Mouse (Mus musculus) midbrain, embryonic 12.5 days (tissue): ENCODE results near the gene Orm2. TPM values are rescaled to one million over a fixed set of nuclear protein-coding genes. Genes with fewer than 3 reads are reported as not detected.

Experiments used
- ATAC-seq: fragments of 200-750 bp; cut with Nextera tagmentation; 2 replicates; pipeline ENCODE4 v1.8.0; 2017; ENCODE audit warnings: low read depth, moderate TSS enrichment, moderate library complexity; ENCODE audit not compliant: low FRiP score
- H3K27ac ChIP-seq: fragments of 300-500 bp; sonication (generic); replicated peaks from 2 replicates; pipeline ENCODE4 v1.5.1; 2016; ENCODE audit warnings: mild to moderate bottlenecking
- H3K27me3 ChIP-seq: fragments of 300-500 bp; sonication (generic); 2 replicates; pipeline ENCODE4 v1.6.1; 2016; ENCODE audit warnings: mild to moderate bottlenecking
- H3K36me3 ChIP-seq: fragments of 300-500 bp; sonication (generic); 2 replicates; pipeline ENCODE4 v1.6.1; 2016
- H3K4me1 ChIP-seq: fragments of 300-500 bp; sonication (generic); 2 replicates; pipeline ENCODE4 v1.6.1; 2016
- H3K4me2 ChIP-seq: fragments of 300-500 bp; sonication (generic); replicated peaks from 2 replicates; pipeline ENCODE4 v1.6.1; 2016; ENCODE audit warnings: mild to moderate bottlenecking, moderate library complexity
- H3K4me3 ChIP-seq: fragments of 300-500 bp; sonication (generic); 2 replicates; pipeline ENCODE4 v1.5.1; 2016; ENCODE audit warnings: mild to moderate bottlenecking
- H3K9ac ChIP-seq: fragments of 300-500 bp; sonication (generic); replicated peaks from 2 replicates; pipeline ENCODE4 v1.6.1; 2016; ENCODE audit warnings: mild to moderate bottlenecking, moderate library complexity
- H3K9me3 ChIP-seq: fragments of 300-500 bp; sonication (generic); 2 replicates; pipeline ENCODE4 v1.6.1; 2016; ENCODE audit warnings: mild to moderate bottlenecking
- WGBS: fragments of 180-500 bp; shearing (Covaris S2); methylation state at CpG from one replicate; pipeline ENCODE4 v1.1.7; 2016; 5-methylcytosine and 5-hydroxymethylcytosine counted together
- polyA plus RNA-seq: library from polyadenylated mRNA; unstranded; fragments of >200 nt; fragmentation: Nextera tagmentation; extraction: Ambion mirVana; gene quantifications from 2 replicates; pipeline ENCODE4 v1.2.1, GENCODE M21; 2016

Orm2 gene
- polyA plus RNA-seq, 1 experiment from 2014 or later = not detected

GRCm38 (mm10) chr4:63348524-63348923, 13.7 kb upstream of the Orm2 start:
- H3K9me3 ChIP-seq = no peaks in the 10 kb centered on the region
- no peaks in the 10 kb centered on the region for H3K36me3 ChIP-seq
- no peak for ATAC-seq
- H3K4me2 ChIP-seq = no peak overlapping the region
- no peaks in the 10 kb centered on the region for H3K4me1 ChIP-seq
- H3K9ac ChIP-seq = no peak overlapping the region
- H3K4me3 ChIP-seq = no peak overlapping the region
- H3K27me3 ChIP-seq = no peaks in the 10 kb centered on the region
- H3K27ac ChIP-seq = no peak overlapping the region
- 71% methylated on average over 6 of the region's 6 CpGs for WGBS

- Histone ChIP-seq H3K4me2 (no peak within 1 kb of the TSS), H3K4me1 (no peaks in the 10 kb centered on the region), H3K4me3 (no peak within 1 kb of the TSS), H3K27ac (no peak within 1 kb of the TSS), H3K9me3 (no peaks in the 10 kb centered on the region), H3K27me3 (no peaks in the 10 kb centered on the region), H3K36me3 (no peaks in the 10 kb centered on the region), H3K9ac (no peak within 1 kb of the TSS)
- no peak for ATAC-seq
- 83% methylated on average over 4 of the region's 4 CpGs for WGBS
Observed at GRCm38 (mm10) chr4:63355877-63356665, 6.2 kb upstream of the Orm2 start, which contains the start of gene Orm3. Gene Orm3, plus strand, starts transcription at chr4:63356162.

- H3K36me3 ChIP-seq = no peaks in the 10 kb centered on the region
- H3K4me1 ChIP-seq = no peaks in the 10 kb centered on the region
- ATAC-seq = no peak
- H3K27ac ChIP-seq = no peak overlapping the region
- 63% methylated on average over 2 of the region's 2 CpGs for WGBS
- no peak overlapping the region for H3K4me3 ChIP-seq
- H3K4me2 ChIP-seq = no peak overlapping the region
- H3K9ac ChIP-seq = no peak overlapping the region
- H3K9me3 ChIP-seq = no peaks in the 10 kb centered on the region
- no peaks in the 10 kb centered on the region for H3K27me3 ChIP-seq
Observed at GRCm38 (mm10) chr4:63356981-63357570, 5.2 kb upstream of the Orm2 start.

GRCm38 (mm10) chr4:63359861-63360260, 2.4 kb upstream of the Orm2 start:
- no peaks in the 10 kb centered on the region for H3K27me3 ChIP-seq
- 77% methylated on average over 6 of the region's 6 CpGs for WGBS
- ATAC-seq = no peak
- no peaks in the 10 kb centered on the region for H3K36me3 ChIP-seq
- no peak overlapping the region for H3K4me2 ChIP-seq
- no peak overlapping the region for H3K9ac ChIP-seq
- no peak overlapping the region for H3K4me3 ChIP-seq
- H3K4me1 ChIP-seq = no peaks in the 10 kb centered on the region
- no peak overlapping the region for H3K27ac ChIP-seq
- H3K9me3 ChIP-seq = no peaks in the 10 kb centered on the region

GRCm38 (mm10) chr4:63368577-63368976, 6.3 kb downstream of the Orm2 start:
- Histone ChIP-seq H3K9me3 (no peaks in the 10 kb centered on the region), H3K36me3 (peaks cover 48% of the 10 kb centered on the region), H3K27ac (no peak overlapping the region), H3K4me2 (no peak overlapping the region), H3K9ac (no peak overlapping the region), H3K4me3 (no peak overlapping the region), H3K4me1 (no peaks in the 10 kb centered on the region), H3K27me3 (no peaks in the 10 kb centered on the region)
- WGBS = 11% methylated on average over 4 of the region's 4 CpGs
- peak; percentile 73 for ATAC-seq

GRCm38 (mm10) chr4:63370897-63371296, 8.6 kb downstream of the Orm2 start:
- no peak for ATAC-seq
- Histone ChIP-seq H3K36me3 (peaks cover 71% of the 10 kb centered on the region), H3K9me3 (no peaks in the 10 kb centered on the region), H3K4me3 (no peak overlapping the region), H3K4me2 (no peak overlapping the region), H3K4me1 (no peaks in the 10 kb centered on the region), H3K9ac (no peak overlapping the region), H3K27ac (no peak overlapping the region), H3K27me3 (no peaks in the 10 kb centered on the region)
- 37% methylated on average over 7 of the region's 7 CpGs for WGBS

- no peak for ATAC-seq
- H3K4me1 ChIP-seq = no peaks in the 10 kb centered on the region
- no peaks in the 10 kb centered on the region for H3K9me3 ChIP-seq
- H3K9ac ChIP-seq = no peak overlapping the region
- no peak overlapping the region for H3K4me3 ChIP-seq
- H3K36me3 ChIP-seq = peaks cover 81% of the 10 kb centered on the region
- WGBS = 64% methylated on average over 3 of the region's 3 CpGs
- H3K27ac ChIP-seq = no peak overlapping the region
- H3K27me3 ChIP-seq = no peaks in the 10 kb centered on the region
- no peak overlapping the region for H3K4me2 ChIP-seq
Observed at GRCm38 (mm10) chr4:63371890-63372289, 9.6 kb downstream of the Orm2 start.

GRCm38 (mm10) chr4:63373404-63373803, 11.2 kb downstream of the Orm2 start:
- Histone ChIP-seq H3K27ac (no peak overlapping the region), H3K4me2 (no peak overlapping the region), H3K4me1 (no peaks in the 10 kb centered on the region), H3K9me3 (no peaks in the 10 kb centered on the region), H3K9ac (no peak overlapping the region), H3K36me3 (peaks cover 83% of the 10 kb centered on the region), H3K27me3 (no peaks in the 10 kb centered on the region), H3K4me3 (no peak overlapping the region)
- 92% methylated on average over 8 of the region's 8 CpGs for WGBS
- ATAC-seq = no peak

GRCm38 (mm10) chr4:63374331-63374730, 12.1 kb downstream of the Orm2 start:
- ATAC-seq = no peak
- H3K4me1 ChIP-seq = no peaks in the 10 kb centered on the region
- H3K4me2 ChIP-seq = no peak overlapping the region
- H3K36me3 ChIP-seq = peaks cover 85% of the 10 kb centered on the region
- H3K9ac ChIP-seq = no peak overlapping the region
- no peak overlapping the region for H3K4me3 ChIP-seq
- no peaks in the 10 kb centered on the region for H3K9me3 ChIP-seq
- no peak overlapping the region for H3K27ac ChIP-seq
- H3K27me3 ChIP-seq = no peaks in the 10 kb centered on the region
- 90% methylated on average over 12 of the region's 12 CpGs for WGBS

- H3K9me3 ChIP-seq = no peaks in the 10 kb centered on the region
- no peak overlapping the region for H3K4me2 ChIP-seq
Observed at GRCm38 (mm10) chr4:63375367-63375766, 13.1 kb downstream of the Orm2 start.

GRCm38 (mm10) chr4:63377483-63377882, 15.2 kb downstream of the Orm2 start:
- ATAC-seq = no peak
- H3K27ac ChIP-seq = no peak overlapping the region
- H3K4me1 ChIP-seq = no peaks in the 10 kb centered on the region
- no peak overlapping the region for H3K4me3 ChIP-seq
- H3K9me3 ChIP-seq = no peaks in the 10 kb centered on the region
- no peak overlapping the region for H3K9ac ChIP-seq
- H3K36me3 ChIP-seq = peaks cover 98% of the 10 kb centered on the region
- H3K4me2 ChIP-seq = no peak overlapping the region
- H3K27me3 ChIP-seq = no peaks in the 10 kb centered on the region
- 72% methylated on average over 7 of the region's 7 CpGs for WGBS

More at GRCm38 (mm10) chr4:63375367-63375766, 13.1 kb downstream of the Orm2 start:
- Histone ChIP-seq H3K27me3 (no peaks in the 10 kb centered on the region), H3K27ac (no peak overlapping the region), H3K4me3 (no peak overlapping the region), H3K4me1 (no peaks in the 10 kb centered on the region), H3K9ac (no peak overlapping the region), H3K36me3 (peaks cover 86% of the 10 kb centered on the region)
- 73% methylated on average over 1 of the region's 1 CpGs for whole genome bisulfite sequencing
- no peak for ATAC-seq

- H3K4me1 ChIP-seq = peaks cover 8% of the 10 kb centered on the region
- no peak overlapping the region for H3K4me2 ChIP-seq
- no peaks in the 10 kb centered on the region for H3K9me3 ChIP-seq
- no peak overlapping the region for H3K9ac ChIP-seq
- H3K4me3 ChIP-seq = no peak overlapping the region
- peaks cover 71% of the 10 kb centered on the region for H3K36me3 ChIP-seq
- ATAC-seq = no peak
- WGBS = 87% methylated on average over 4 of the region's 4 CpGs
- no peak overlapping the region for H3K27ac ChIP-seq
- H3K27me3 ChIP-seq = no peaks in the 10 kb centered on the region
Observed at GRCm38 (mm10) chr4:63382676-63383369, 20.6 kb downstream of the Orm2 start.
